Mouse (Mus musculus) forebrain, embryonic 15.5 days (tissue): ENCODE results near the gene Shbg. TPM values are rescaled to one million over a fixed set of nuclear protein-coding genes. Genes with fewer than 3 reads are reported as not detected.
"Not testable (repeated sequence)": the region's sequence is repeated elsewhere in the genome, so short reads cannot be mapped to it uniquely, and the experiment has no call there.

Source experiments
- ATAC-seq: fragments of 200-750 bp; cut with Nextera tagmentation; replicated peaks from 2 replicates; pipeline ENCODE4 v1.8.0; 2017; ENCODE audit warnings: mild to moderate bottlenecking, moderate TSS enrichment, moderate library complexity
- H3K27ac ChIP-seq: fragments of 300-500 bp; sonication (generic); replicated peaks from 2 replicates; pipeline ENCODE4 v1.5.1; 2015; ENCODE audit warnings: mild to moderate bottlenecking, inconsistent platforms
- H3K27me3 ChIP-seq: fragments of 300-500 bp; sonication (generic); 2 replicates; pipeline ENCODE4 v1.6.1; 2015; ENCODE audit warnings: inconsistent platforms
- H3K36me3 ChIP-seq: fragments of 300-500 bp; sonication (generic); 2 replicates; pipeline ENCODE4 v1.6.1; 2015; ENCODE audit warnings: mild to moderate bottlenecking, inconsistent platforms
- H3K4me1 ChIP-seq: fragments of 300-500 bp; sonication (generic); 2 replicates; pipeline ENCODE4 v1.6.1; 2015; ENCODE audit warnings: inconsistent platforms
- H3K4me2 ChIP-seq: fragments of 300-500 bp; sonication (generic); replicated peaks from 2 replicates; pipeline ENCODE4 v1.6.1; 2015; ENCODE audit warnings: mild to moderate bottlenecking, inconsistent platforms
- H3K4me3 ChIP-seq: fragments of 300-500 bp; sonication (generic); 2 replicates; pipeline ENCODE4 v1.5.1; 2015; ENCODE audit warnings: mild to moderate bottlenecking, inconsistent platforms
- H3K9ac ChIP-seq: fragments of 300-500 bp; sonication (generic); replicated peaks from 2 replicates; pipeline ENCODE4 v1.6.1; 2015; ENCODE audit warnings: mild to moderate bottlenecking, inconsistent platforms
- H3K9me3 ChIP-seq: fragments of 300-500 bp; sonication (generic); 2 replicates; pipeline ENCODE4 v1.6.1; 2016; ENCODE audit warnings: inconsistent platforms
- WGBS: fragments of 180-500 bp; shearing (Covaris S2); methylation state at CpG from one replicate; pipeline ENCODE4 v1.1.7; 2015; ENCODE audit warnings: mixed read lengths; 5-methylcytosine and 5-hydroxymethylcytosine counted together
- polyA plus RNA-seq: library from polyadenylated mRNA; unstranded; fragments of >200 nt; fragmentation: Nextera tagmentation; extraction: Ambion mirVana; gene quantifications from 2 replicates; pipeline ENCODE4 v1.2.1, GENCODE M21; 2015

Gene Shbg
- polyA plus RNA-seq, 1 experiment from 2014 or later = not detected

- H3K27me3 ChIP-seq = no peaks in the 10 kb centered on the region
- ATAC-seq = 0 out of 2 replicates have a peak, but pooled peaks have one; percentile 4
- 91% methylated on average over 5 of the region's 5 CpGs for WGBS
- peaks cover 55% of the 10 kb centered on the region for H3K36me3 ChIP-seq
- no peak overlapping the region for H3K27ac ChIP-seq
- H3K4me2 ChIP-seq = no peak overlapping the region
- H3K9me3 ChIP-seq = no peaks in the 10 kb centered on the region
- no peak overlapping the region for H3K4me3 ChIP-seq
- peaks cover 15% of the 10 kb centered on the region for H3K4me1 ChIP-seq
- H3K9ac ChIP-seq = no peak overlapping the region
These were observed 38.4 kb upstream of the Shbg start for GRCm38 (mm10) chr11:69656065-69656455.

- Histone ChIP-seq H3K36me3 (peaks cover 61% of the 10 kb centered on the region), H3K9me3 (no peaks in the 10 kb centered on the region), H3K27ac (0 out of 2 replicates have a peak within 1 kb of the TSS, but pooled peaks have one; percentile 27), H3K4me2 (no peak within 1 kb of the TSS), H3K27me3 (no peaks in the 10 kb centered on the region), H3K9ac (no peak within 1 kb of the TSS), H3K4me1 (peaks cover 10% of the 10 kb centered on the region), H3K4me3 (no peak within 1 kb of the TSS)
- ATAC-seq = peak; percentile 73
- WGBS = 24% methylated on average over 34 of the region's 34 CpGs
These were observed 37.8 kb upstream of the Shbg start, which contains the start of gene Sox15 for GRCm38 (mm10) chr11:69655264-69656064. TSS of gene Sox15 (plus strand) at chr11:69655314.

- Histone ChIP-seq H3K4me3 (no peak overlapping the region), H3K9ac (no peak overlapping the region), H3K4me2 (no peak overlapping the region), H3K27me3 (no peaks in the 10 kb centered on the region), H3K4me1 (peaks cover 10% of the 10 kb centered on the region), H3K9me3 (no peaks in the 10 kb centered on the region), H3K36me3 (peaks cover 68% of the 10 kb centered on the region), H3K27ac (0 out of 2 replicates have a peak overlapping the region, but pooled peaks have one; percentile 27)
- WGBS = 51% methylated on average over 9 of the region's 9 CpGs
- no peak for ATAC-seq
These were observed 37.1 kb upstream of the Shbg start for GRCm38 (mm10) chr11:69654760-69655159.

- 65% methylated on average over 5 of the region's 5 CpGs for WGBS
- Histone ChIP-seq H3K4me3 (no peak overlapping the region), H3K4me2 (no peak overlapping the region), H3K27ac (no peak overlapping the region), H3K27me3 (no peaks in the 10 kb centered on the region), H3K4me1 (peaks cover 10% of the 10 kb centered on the region), H3K9me3 (no peaks in the 10 kb centered on the region), H3K36me3 (peaks cover 71% of the 10 kb centered on the region), H3K9ac (no peak overlapping the region)
- ATAC-seq = no peak
These were observed 35.7 kb upstream of the Shbg start for GRCm38 (mm10) chr11:69653399-69653798.

GRCm38 (mm10) chr11:69645860-69646259, 28.2 kb upstream of the Shbg start:
- H3K27ac ChIP-seq = no peak overlapping the region
- H3K36me3 ChIP-seq = peaks cover 94% of the 10 kb centered on the region
- ATAC-seq = no peak
- no peak overlapping the region for H3K4me2 ChIP-seq
- WGBS = 94% methylated on average over 5 of the region's 5 CpGs
- H3K27me3 ChIP-seq = no peaks in the 10 kb centered on the region
- H3K9me3 ChIP-seq = no peaks in the 10 kb centered on the region
- H3K9ac ChIP-seq = no peak overlapping the region
- H3K4me3 ChIP-seq = no peak overlapping the region
- no peaks in the 10 kb centered on the region for H3K4me1 ChIP-seq

GRCm38 (mm10) chr11:69635471-69635870, 17.8 kb upstream of the Shbg start:
- ATAC-seq = no peak
- WGBS = 85% methylated on average over 3 of the region's 3 CpGs
- Histone ChIP-seq H3K4me3 (no peak overlapping the region), H3K4me1 (peaks cover 34% of the 10 kb centered on the region), H3K9me3 (no peaks in the 10 kb centered on the region), H3K27me3 (no peaks in the 10 kb centered on the region), H3K27ac (no peak overlapping the region), H3K36me3 (peaks cover 17% of the 10 kb centered on the region), H3K4me2 (0 out of 2 replicates have a peak overlapping the region, but pooled peaks have one; percentile 2), H3K9ac (no peak overlapping the region)

GRCm38 (mm10) chr11:69633128-69633866, 15.6 kb upstream of the Shbg start:
- no peaks in the 10 kb centered on the region for H3K9me3 ChIP-seq
- under 1% methylated on average over 36 of the region's 50 CpGs for WGBS
- H3K4me3 ChIP-seq = peak overlapping the region; percentile 100
- ATAC-seq = peak; percentile 69
- H3K4me2 ChIP-seq = peak overlapping the region; percentile 73
- peaks cover 34% of the 10 kb centered on the region for H3K4me1 ChIP-seq
- H3K27me3 ChIP-seq = no peaks in the 10 kb centered on the region
- 0 out of 2 replicates have a peak, but pooled peaks cover 4% of the 10 kb centered on the region for H3K36me3 ChIP-seq
- peak overlapping the region; percentile 96 for H3K27ac ChIP-seq
- peak overlapping the region; percentile 100 for H3K9ac ChIP-seq

GRCm38 (mm10) chr11:69632284-69633089, 14.8 kb upstream of the Shbg start, which contains the start of gene Fxr2:
TSS of gene Fxr2 (plus strand) at chr11:69632990.
- peak; percentile 98 for ATAC-seq
- peak within 1 kb of the TSS; percentile 100 for H3K9ac ChIP-seq
- H3K4me2 ChIP-seq = peak within 1 kb of the TSS; percentile 73
- H3K36me3 ChIP-seq = 0 out of 2 replicates have a peak, but pooled peaks cover 4% of the 10 kb centered on the region
- H3K9me3 ChIP-seq = no peaks in the 10 kb centered on the region
- H3K27me3 ChIP-seq = no peaks in the 10 kb centered on the region
- H3K4me3 ChIP-seq = peak within 1 kb of the TSS; percentile 100
- H3K4me1 ChIP-seq = peaks cover 34% of the 10 kb centered on the region
- WGBS = 1% methylated on average over 41 of the region's 56 CpGs
- H3K27ac ChIP-seq = peak within 1 kb of the TSS; percentile 96

GRCm38 (mm10) chr11:69629802-69630201, 12.1 kb upstream of the Shbg start:
- Histone ChIP-seq H3K27me3 (no peaks in the 10 kb centered on the region), H3K36me3 (no peaks in the 10 kb centered on the region), H3K27ac (no peak overlapping the region), H3K9ac (no peak overlapping the region), H3K4me1 (peaks cover 18% of the 10 kb centered on the region), H3K4me3 (no peak overlapping the region), H3K4me2 (no peak overlapping the region), H3K9me3 (no peaks in the 10 kb centered on the region)
- 61% methylated on average over 1 of the region's 1 CpGs for WGBS
- ATAC-seq = no peak

GRCm38 (mm10) chr11:69628286-69628685, 10.6 kb upstream of the Shbg start:
- Histone ChIP-seq H3K4me3 (no peak overlapping the region), H3K36me3 (no peaks in the 10 kb centered on the region), H3K9me3 (no peaks in the 10 kb centered on the region), H3K4me1 (peaks cover 3% of the 10 kb centered on the region; the same call in 1 of the 2 replicates), H3K27ac (no peak overlapping the region), H3K27me3 (no peaks in the 10 kb centered on the region), H3K4me2 (no peak overlapping the region), H3K9ac (no peak overlapping the region)
- 36% methylated on average over 6 of the region's 6 CpGs for WGBS
- ATAC-seq = no peak

- not testable (repeated sequence) for H3K36me3 ChIP-seq, ATAC-seq, H3K27me3 ChIP-seq, H3K9ac ChIP-seq, H3K4me2 ChIP-seq, H3K27ac ChIP-seq, H3K9me3 ChIP-seq, H3K4me3 ChIP-seq
- 87% methylated on average over 2 of the region's 2 CpGs for WGBS
- H3K4me1 ChIP-seq = peaks cover 17% of the 10 kb centered on the region
These were observed 6.6 kb upstream of the Shbg start for GRCm38 (mm10) chr11:69624339-69624738.
